Mouse (Mus musculus) right cerebral cortex, adult 2 months (tissue): Measurements from ENCODE around the gene Olfr868.

ENCODE experiments used
- DNase-seq, 2 experiments: peaks; one replicate each; pipeline ENCODE4 v3.0.0; 2021 to 2022; ENCODE audit warnings: low spot score in 2 of 2

The Olfr868 gene

DNA sequence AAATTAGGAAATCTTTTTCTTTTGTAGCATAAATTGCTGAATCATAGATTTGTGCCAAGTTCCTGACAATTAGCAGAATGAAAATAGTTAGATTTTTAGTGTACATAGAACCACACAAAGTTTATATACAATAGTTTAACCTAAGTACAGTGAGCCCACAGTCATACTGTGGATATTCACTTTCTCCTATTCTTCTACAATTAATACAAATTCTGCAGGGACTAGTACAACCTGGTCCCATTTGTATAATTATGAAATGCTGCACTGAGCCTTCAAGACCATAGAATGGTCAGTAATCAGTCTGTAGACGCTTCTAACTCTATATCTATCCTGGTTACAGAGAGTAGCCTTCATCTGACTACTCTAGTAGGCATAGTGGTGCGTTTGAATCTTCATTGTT is at the start of gene Olfr868:
Gene Olfr868, plus strand, starts transcription at position 301 of the 400 bp plus-strand sequence.
- no peak for DNase-seq

DNA sequence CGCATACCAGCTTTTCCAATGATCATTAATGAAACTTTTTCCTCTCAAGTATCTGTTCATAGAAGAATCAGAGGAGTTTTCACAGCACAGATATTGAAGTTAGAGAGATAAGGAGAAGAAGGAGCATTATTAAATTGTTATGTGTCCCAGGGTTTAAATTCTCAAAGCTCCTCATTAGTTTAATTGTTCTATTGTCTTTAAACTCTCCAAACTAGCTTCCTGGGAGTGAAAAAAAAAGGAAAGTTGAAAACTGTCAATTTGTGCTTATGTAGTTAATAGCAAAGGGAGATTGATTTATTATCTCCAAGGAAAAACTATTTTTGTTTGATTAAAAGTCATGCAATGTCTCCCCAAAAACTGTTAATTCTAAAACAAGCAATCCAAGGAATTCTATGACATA is 41.0 kb upstream of the Olfr868 start, which contains the start of gene Olfr867:
Gene Olfr867, minus strand, starts transcription at position 101 of the 400 bp plus-strand sequence.
- no peak for DNase-seq

- no peak for DNase-seq
Measured at GRCm38 (mm10) chr9:20070236-20070635, 28.2 kb upstream of the Olfr868 start.

- no peak for DNase-seq
Measured at GRCm38 (mm10) chr9:20071291-20071690, 27.1 kb upstream of the Olfr868 start.

DNA sequence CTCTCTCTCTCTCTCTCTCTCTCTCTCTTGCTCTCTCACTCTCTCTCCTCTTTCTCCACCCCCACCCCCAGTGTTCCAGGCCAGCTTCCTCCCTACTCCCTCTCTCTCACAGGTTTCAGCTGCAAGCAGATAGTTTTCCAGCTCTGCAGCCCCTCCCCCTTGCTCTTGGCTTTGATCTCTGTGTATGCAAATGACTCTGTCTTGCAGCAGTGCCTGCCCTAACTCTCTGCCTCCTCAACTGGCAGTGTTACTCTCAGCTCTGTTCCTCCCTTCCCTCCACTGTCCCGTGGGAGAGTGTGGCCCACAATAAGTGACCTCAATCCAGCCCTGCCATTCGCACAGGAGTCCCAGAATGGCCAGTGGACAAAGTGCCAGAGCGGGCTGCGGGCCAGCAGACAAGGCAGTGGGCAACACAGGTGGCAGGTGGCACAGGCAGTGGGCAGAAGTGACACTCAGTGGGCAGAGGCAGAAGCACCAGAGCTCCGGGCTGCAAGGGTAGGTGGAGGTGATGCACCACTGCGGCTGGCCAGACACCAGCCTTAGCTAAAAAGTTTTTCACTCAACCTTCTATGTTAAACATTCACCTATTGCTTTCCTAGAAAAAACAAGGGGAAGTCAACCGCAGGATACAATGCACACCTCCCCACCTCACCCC is 24.8 kb upstream of the Olfr868 start:
- DNase-seq: no peak

DNA sequence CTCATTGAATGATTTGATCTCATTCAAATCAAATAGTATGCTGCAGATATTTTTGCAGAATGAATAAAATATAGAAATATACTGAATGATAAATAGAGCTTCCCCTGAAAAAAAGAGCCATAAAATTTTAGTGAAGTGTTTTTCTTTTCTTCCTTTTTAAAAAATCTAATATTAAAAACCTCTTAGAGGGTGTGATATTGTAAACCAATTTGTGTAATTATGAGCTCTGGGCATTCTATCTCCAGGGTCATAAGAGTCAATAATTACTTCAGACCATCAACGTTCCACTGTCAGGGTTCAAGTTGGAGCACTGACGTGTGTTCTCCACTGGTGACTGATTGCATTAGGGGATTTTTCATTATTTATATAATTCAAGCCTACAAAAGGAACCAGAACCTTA is 30.3 kb downstream of the Olfr868 start, which contains the start of gene Olfr869:
Gene Olfr869, plus strand, starts transcription at position 301 of the 400 bp plus-strand sequence.
- DNase-seq: no peak

- DNase-seq: no peak
Measured at GRCm38 (mm10) chr9:20149706-20150105, 51.3 kb downstream of the Olfr868 start.
